Mouse (Mus musculus): ENCODE measurements around the gene Mt4.
"Not testable (repeated sequence)": the region's sequence is repeated elsewhere in the genome, so short reads cannot be mapped to it uniquely, and the experiment has no call there.

Gene Mt4

GRCm38 (mm10) chr8:94134601-94135000 is 2.4 kb upstream of the Mt4 start:
- DNase-seq (ENCODE audit: low read depth) = not testable (repeated sequence)

GRCm38 (mm10) chr8:94135556-94135955 is 1.4 kb upstream of the Mt4 start:
- no peak for DNase-seq (ENCODE audit: low read depth)

GRCm38 (mm10) chr8:94136192-94136591 is 805 bp upstream of the Mt4 start:
- DNase-seq (ENCODE audit: low read depth) = no peak

DNA sequence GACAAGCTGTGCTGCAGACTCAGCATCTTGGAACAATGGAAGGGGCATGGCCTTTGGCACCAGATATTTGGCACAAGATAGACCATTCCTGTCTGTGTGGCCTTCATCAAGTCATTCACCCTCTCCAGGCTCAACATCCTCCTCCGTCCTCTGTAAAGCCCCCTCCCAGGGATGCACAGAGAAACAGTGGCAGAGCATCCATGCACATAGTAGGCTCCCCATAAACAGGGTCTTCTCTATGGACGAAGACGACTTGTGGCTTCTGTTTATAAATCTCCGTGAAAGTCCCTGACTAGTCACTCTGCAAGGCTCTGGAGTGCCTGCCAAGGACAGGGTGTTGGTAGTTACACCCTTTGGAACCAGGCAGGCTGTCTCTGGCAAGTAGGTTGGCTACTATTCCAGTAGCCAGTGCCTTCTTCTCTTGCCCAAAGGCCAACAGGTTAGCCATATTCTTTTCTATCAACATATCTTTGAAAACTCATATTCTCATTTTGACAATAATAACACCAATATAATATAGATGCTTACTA is 3.3 kb downstream of the Mt4 start:
- no peak for DNase-seq (ENCODE audit: low read depth)

DNA sequence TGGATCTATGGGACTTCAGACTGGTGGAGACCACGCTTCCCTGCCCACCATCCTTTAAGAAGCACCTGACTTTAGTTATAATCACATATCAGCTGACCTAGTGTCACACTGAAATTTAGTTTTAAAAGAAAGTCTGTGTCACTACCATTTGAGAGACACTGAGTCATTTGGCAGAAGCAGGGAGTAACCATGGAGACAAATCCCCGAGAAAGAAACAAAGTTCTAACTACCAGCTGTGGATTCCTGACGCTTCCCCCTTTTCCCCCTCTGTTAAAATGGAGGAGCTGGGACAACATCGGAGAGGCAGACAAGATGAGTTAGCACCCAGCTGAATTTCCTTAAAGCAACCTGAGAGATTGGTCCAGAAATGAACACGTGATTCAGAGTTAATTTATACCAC is 11.2 kb downstream of the Mt4 start:
- DNase-seq (ENCODE audit: low read depth) = no peak

DNA sequence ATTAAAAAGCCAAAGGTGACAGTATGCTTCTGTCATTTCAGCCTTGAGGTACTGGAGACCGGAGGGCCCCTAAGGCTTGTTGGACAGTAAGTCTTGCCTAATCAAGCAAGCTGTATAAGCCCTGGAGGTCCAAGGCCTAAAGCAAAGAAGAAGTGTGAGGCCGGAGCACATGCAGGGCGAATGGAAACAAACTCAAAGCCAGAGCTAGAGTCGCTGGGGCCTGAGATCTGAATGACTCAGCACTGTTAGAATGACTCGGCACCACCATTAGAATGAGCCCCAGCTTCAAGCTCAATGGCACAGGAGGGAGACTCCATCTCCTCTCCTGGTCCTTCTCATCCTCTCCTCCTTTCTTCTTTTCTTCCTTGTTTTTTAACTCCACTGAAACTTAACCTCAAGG is 13.9 kb downstream of the Mt4 start:
- no peak for DNase-seq (ENCODE audit: low read depth)

- DNase-seq (ENCODE audit: low read depth) = no peak
These were observed 15.7 kb downstream of the Mt4 start, which contains the start of gene Mt3 for GRCm38 (mm10) chr8:94152513-94153300. Gene Mt3, plus strand, starts transcription at chr8:94152607.

GRCm38 (mm10) chr8:94153451-94153850 is 16.5 kb downstream of the Mt4 start:
- no peak for DNase-seq (ENCODE audit: low read depth)

- no peak for DNase-seq (ENCODE audit: low read depth)
These were observed 17.5 kb downstream of the Mt4 start for GRCm38 (mm10) chr8:94154537-94154936.

DNA sequence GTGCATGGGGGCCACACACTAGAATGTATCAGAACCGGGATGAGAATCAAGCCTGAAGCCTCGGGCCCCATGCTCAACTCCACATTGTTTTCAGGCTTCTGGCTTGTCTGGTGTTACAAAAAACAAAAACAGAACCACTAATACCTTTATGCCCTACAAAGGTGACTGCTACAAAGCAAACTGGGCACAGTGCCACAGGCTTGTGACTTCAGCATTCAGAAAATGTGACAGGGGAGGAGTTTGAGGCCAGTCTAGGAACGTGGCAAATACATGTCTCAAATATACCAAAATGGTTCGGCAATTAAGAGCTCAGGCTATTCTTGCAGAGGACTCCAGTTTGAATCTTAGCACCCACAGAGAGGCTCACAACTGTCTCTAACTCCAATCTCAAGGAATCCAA is 19.1 kb downstream of the Mt4 start:
- DNase-seq (ENCODE audit: low read depth) = no peak

DNA sequence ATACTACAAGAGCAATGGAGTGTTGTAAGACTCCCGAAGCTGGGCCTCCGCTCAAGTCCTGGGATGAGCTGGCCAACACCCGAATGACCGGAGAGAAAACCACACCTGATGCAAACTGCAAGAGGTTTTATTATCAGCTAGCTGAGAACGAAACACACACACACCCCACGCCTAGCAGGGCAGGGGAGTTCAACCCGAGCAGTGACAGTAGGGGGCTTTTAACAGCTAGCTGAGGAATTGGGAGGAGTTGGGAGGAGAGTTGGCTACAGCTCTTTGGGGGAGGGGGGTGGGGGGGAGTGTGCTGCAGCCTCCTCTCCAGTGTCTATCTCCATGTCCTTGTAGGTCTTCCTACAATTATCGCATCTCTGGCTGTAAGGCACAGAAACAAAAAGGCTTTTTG is 28.8 kb downstream of the Mt4 start:
- DNase-seq (ENCODE audit: low read depth) = not testable (repeated sequence)

- peak; percentile 83 for DNase-seq (ENCODE audit: low read depth)
These were observed 30.2 kb downstream of the Mt4 start for GRCm38 (mm10) chr8:94167244-94167643.

- DNase-seq (ENCODE audit: low read depth) = no peak
These were observed 32.5 kb downstream of the Mt4 start for GRCm38 (mm10) chr8:94169547-94169946.

DNA sequence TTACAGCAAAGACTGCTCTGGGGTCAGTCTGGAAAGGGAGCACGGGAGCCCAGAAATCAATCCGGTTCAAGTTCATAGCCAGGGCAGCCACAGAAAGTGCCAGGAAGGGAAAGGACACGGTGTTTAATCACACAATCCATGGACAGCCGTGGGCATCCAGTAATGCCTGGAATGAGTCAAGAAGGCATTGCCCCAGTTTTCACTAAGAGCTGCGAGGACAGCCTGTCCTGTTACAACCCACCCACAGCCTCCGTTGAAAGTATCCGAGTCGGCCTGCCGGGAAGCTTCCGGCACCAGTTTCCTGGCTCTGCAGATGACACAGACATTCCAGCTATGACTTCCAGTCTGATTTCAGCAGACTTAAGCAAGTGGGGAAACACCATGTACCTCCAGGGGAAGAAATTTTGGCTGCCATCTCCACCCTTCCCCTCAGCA is 34.3 kb downstream of the Mt4 start:
- DNase-seq (ENCODE audit: low read depth) = no peak

GRCm38 (mm10) chr8:94172075-94172808 is 35.2 kb downstream of the Mt4 start, which contains the start of gene Mt2:
Gene Mt2, plus strand, starts transcription at chr8:94172664.
- DNase-seq (ENCODE audit: low read depth) = peak; percentile 64

GRCm38 (mm10) chr8:94172809-94173732 is 36.1 kb downstream of the Mt4 start:
- DNase-seq (ENCODE audit: low read depth) = no peak

- no peak for DNase-seq (ENCODE audit: low read depth)
These were observed 36.9 kb downstream of the Mt4 start for GRCm38 (mm10) chr8:94173848-94174403.

- DNase-seq (ENCODE audit: low read depth) = no peak
These were observed 37.7 kb downstream of the Mt4 start for GRCm38 (mm10) chr8:94174619-94175213.

DNA sequence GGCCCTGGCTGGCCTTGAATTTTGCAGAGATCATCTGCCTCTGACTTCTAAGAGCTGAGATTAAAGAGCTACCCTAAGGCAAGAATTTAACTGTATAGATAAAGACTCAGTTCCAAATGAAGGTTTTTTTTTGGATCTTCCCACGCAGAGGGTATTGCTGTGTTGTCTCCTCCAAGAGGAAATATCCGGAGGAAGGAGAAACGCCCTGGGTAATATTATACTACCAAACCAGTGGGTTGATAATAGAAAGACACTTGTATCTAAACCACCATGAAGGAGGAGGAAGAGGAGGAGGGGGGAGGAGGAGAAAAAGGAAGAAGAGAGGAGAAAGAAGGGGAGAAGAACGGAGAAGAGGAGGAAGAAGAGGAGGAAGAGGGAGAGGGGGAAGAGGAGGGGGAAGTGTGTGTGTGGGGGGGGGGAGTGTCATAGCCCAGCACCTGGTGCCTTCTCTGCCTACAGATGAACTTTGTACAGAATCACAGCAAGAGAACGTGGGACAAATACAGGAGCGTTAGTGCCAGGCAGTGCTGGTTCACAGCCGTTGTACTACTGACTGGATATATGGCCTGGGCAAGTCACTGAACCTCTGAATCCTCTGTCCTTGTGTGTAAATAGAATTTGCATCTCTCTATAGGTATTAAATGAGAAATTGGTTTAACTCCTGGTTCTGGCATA is 40.9 kb downstream of the Mt4 start:
- DNase-seq (ENCODE audit: low read depth) = no peak

GRCm38 (mm10) chr8:94178857-94179712 is 42.1 kb downstream of the Mt4 start, which contains the start of gene Mt1:
Gene Mt1, plus strand, starts transcription at chr8:94179082.
- DNase-seq (ENCODE audit: low read depth) = peak; percentile 89
